Mouse (Mus musculus): ENCODE results near the gene Rab6b. TPM values are rescaled to one million over a fixed set of nuclear protein-coding genes. Genes with fewer than 3 reads are reported as not detected.

Gene Rab6b
- polyA plus RNA-seq, 1 experiment from 2014 or later: 2.1 TPM

DNA sequence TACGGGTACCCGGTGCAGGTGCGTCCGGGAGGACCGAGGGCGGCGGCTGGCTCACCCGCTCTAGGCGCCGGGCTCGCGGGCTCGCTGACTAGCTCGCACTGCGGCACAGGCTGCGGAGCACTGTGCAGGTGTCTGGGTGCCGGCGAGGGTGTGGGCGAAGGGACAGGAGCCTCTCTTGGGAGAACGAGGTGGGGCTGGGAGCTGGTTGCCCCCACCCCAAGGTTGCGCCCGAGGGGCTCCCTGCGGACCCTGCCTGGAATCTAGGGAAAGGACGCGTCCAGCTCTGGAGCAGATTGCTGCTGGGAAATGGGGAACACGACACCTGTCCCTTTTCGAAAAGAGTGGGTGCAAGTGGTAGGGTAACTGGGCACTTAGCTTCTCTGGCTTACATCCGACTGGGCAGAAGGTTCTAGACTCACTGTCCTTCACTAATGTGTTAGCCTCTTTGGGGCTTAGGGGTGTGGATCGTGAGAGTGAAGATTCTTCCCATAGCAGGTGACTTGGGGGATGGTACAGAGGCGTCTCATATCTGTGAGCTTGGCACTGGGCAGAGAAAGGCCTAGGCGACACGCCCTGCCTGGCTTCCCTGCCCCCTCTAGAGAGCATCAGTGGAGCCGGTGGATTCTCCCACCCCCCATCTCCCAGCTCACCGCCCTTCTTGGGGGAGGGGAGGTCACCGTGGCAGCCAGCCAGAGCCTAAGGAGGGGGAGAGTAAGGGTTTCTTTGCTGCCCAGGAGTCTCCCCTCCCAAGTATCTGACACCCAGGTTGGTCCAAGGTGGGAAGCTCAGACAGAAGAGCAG is 1.1 kb downstream of the Rab6b start:
- peaks cover 39% of the 10 kb centered on the region for H3K4me1 ChIP-seq
- peak overlapping the region; percentile 81; the same call in 1 of the 2 replicates for H3K27ac ChIP-seq

DNA sequence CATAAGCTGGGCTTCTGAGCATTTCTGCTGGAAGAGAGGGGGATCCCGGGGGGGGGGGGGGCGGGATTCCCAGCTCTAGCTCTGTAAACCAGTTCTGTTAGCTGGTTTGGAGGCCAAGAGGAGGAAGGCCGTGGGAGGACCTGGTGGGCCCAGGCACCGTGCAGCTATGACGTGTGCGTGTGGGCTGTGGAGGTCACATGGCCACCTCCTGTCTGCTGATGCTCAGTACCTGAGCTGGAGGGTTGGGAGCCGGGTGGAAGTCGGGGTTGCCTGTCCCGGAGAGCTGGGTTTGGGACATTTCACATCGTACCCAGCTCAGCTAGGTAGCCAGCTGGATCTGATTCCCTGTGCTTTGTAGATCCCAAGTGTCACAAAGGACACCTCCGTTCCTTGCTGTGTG is 1.8 kb downstream of the Rab6b start:
- Histone ChIP-seq H3K4me1 (peaks cover 39% of the 10 kb centered on the region), H3K4me3 (peak overlapping the region; percentile 72; the same call in 1 of the 2 replicates), H3K9me3 (replicated peaks) (no peaks in the 10 kb centered on the region), H3K27ac (no peak overlapping the region), H3K36me3 (no peaks in the 10 kb centered on the region), H3K27me3 (ENCODE audit: low read depth, poor library complexity, severe bottlenecking) (peaks cover 70% of the 10 kb centered on the region)
- WGBS: 23% methylated on average over 11 of the region's 11 CpGs
- DNase-seq (ENCODE audit: low spot score): no peak

More for the DNA sequence above, 1.1 kb downstream of the Rab6b start:
- Histone ChIP-seq H3K27me3 (ENCODE audit: low read depth, poor library complexity, severe bottlenecking) (peaks cover 70% of the 10 kb centered on the region), H3K4me3 (peak overlapping the region; percentile 72), H3K9me3 (replicated peaks) (no peaks in the 10 kb centered on the region), H3K36me3 (no peaks in the 10 kb centered on the region)
- peak; percentile 60 for DNase-seq (ENCODE audit: low spot score)
- WGBS: 1% methylated on average over 35 of the region's 35 CpGs

DNA sequence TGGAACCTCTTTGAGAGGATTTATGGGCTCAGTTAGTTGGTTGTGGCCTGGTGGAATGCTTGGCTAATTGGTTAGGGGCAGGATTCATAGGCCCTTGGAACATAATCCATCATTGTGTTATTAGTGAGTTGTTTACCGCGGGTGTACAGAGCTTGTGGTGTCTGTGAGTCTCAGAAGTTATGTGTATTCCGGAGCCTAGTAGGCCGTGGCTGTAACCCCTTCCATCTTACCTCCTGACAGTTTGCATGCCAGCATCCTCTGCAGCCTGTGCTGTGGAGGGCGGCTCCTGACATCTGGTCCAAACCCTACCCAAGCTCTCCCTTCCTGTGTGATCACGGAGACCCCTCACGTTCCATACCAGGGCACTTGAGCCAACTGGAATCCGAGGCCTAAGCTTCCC is 2.7 kb downstream of the Rab6b start:
- peaks cover 69% of the 10 kb centered on the region for H3K27me3 ChIP-seq (ENCODE audit: low read depth, poor library complexity, severe bottlenecking)
- DNase-seq (ENCODE audit: low spot score): no peak
- H3K36me3 ChIP-seq: no peaks in the 10 kb centered on the region
- peaks cover 35% of the 10 kb centered on the region for H3K4me1 ChIP-seq
- WGBS: 54% methylated on average over 8 of the region's 8 CpGs
- no peak overlapping the region for H3K27ac ChIP-seq
- H3K9me3 ChIP-seq (replicated peaks): no peaks in the 10 kb centered on the region
- no peak overlapping the region for H3K4me3 ChIP-seq

DNA sequence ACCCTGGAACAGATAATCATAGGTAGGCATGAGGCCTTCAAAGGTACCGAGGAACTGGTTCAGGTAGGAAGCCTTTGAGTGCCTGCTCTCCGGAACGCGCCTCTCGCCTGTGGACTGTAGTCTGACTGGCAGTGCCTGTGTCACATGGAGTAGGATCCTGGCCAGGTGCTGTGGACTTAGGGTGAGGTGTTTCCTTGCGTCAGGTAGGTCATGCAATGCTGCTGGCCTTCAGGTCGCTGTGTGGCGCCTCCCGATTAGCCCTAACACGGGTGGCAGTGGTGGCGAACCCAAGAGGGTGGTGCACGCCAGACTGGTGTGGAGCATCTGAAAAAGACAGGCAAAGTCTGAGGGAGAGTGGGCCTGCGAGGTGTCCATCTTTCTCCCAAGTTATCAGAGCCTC is 3.3 kb downstream of the Rab6b start:
- H3K27me3 ChIP-seq (ENCODE audit: low read depth, poor library complexity, severe bottlenecking): peaks cover 64% of the 10 kb centered on the region
- H3K4me3 ChIP-seq: no peak overlapping the region
- no peak for DNase-seq (ENCODE audit: low spot score)
- no peaks in the 10 kb centered on the region for H3K9me3 ChIP-seq (replicated peaks)
- peaks cover 29% of the 10 kb centered on the region for H3K4me1 ChIP-seq
- H3K27ac ChIP-seq: no peak overlapping the region
- H3K36me3 ChIP-seq: no peaks in the 10 kb centered on the region
- WGBS: 92% methylated on average over 13 of the region's 13 CpGs

DNA sequence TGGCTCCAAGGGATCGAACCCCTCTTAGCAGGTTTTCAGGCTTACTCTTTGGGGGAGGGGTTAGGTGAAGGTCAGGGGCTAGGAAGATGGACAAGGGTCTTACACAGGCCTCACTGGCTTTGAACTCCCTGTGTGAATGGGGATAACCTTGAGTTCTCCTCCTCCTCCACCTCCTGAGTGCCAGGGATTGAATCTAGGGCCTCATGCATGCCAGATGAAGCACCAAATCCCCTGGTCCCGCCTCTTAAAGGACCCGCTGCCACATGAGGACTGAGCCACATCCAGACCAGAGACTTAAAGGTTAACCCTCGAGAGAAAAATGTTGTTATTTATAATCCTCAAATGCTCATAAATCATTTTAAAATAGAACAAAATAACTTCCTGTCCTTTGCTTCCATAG is 5.4 kb downstream of the Rab6b start:
- WGBS: 83% methylated on average over 4 of the region's 4 CpGs
- H3K4me3 ChIP-seq: no peak overlapping the region
- no peak overlapping the region for H3K27ac ChIP-seq
- DNase-seq (ENCODE audit: low spot score): no peak
- H3K9me3 ChIP-seq (replicated peaks): no peaks in the 10 kb centered on the region
- no peaks in the 10 kb centered on the region for H3K36me3 ChIP-seq
- peaks cover 43% of the 10 kb centered on the region for H3K27me3 ChIP-seq (ENCODE audit: low read depth, poor library complexity, severe bottlenecking)
- H3K4me1 ChIP-seq: peaks cover 15% of the 10 kb centered on the region

DNA sequence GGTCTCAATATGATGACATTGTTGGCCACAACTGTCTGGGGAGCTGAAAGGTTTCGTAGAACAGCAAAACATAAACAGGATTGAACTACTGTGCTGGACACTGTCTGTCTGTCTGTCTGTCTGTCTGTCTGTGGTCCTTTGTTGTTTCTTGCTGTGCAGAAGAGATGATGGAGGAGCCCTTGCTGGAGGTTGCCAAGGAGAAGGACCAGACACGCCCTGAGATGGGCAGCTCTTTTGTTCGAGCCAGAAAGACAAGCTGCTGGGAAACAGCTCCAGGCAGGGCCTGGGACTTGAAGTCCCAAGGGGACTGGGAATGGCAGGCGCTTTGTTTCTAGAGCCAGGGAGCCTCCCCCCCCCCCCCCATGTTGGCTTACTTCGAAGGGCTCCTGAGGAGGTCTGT is 5.9 kb downstream of the Rab6b start:
- no peak overlapping the region for H3K4me3 ChIP-seq
- H3K27ac ChIP-seq: no peak overlapping the region
- H3K4me1 ChIP-seq: peaks cover 9% of the 10 kb centered on the region
- WGBS: 80% methylated on average over 5 of the region's 5 CpGs
- no peaks in the 10 kb centered on the region for H3K9me3 ChIP-seq (replicated peaks)
- H3K36me3 ChIP-seq: no peaks in the 10 kb centered on the region
- H3K27me3 ChIP-seq (ENCODE audit: low read depth, poor library complexity, severe bottlenecking): peaks cover 38% of the 10 kb centered on the region
- no peak for DNase-seq (ENCODE audit: low spot score)

DNA sequence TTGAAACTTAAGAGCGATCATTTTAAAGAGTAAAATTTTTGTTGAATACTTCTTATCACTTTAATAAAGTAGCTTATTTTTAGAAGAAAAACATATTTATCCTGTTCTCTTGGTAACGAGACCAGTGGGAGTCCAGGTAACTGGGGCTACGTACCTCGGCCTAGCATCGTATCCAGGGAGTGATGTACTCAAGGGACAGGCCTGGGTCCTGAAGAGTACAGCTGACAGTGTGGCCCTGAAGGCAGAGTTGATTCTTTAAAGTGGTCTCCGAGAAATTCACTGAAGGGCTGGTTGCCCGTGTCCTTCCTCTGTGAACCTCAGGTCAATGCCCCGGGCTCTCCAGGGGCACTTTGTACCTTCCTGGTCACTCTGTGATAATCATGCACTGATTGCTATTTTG is 6.4 kb downstream of the Rab6b start:
- DNase-seq (ENCODE audit: low spot score): no peak
- Histone ChIP-seq H3K4me1 (peaks cover 5% of the 10 kb centered on the region), H3K36me3 (no peaks in the 10 kb centered on the region), H3K4me3 (no peak overlapping the region), H3K27me3 (ENCODE audit: low read depth, poor library complexity, severe bottlenecking) (peaks cover 33% of the 10 kb centered on the region), H3K27ac (no peak overlapping the region), H3K9me3 (replicated peaks) (no peaks in the 10 kb centered on the region)
- 92% methylated on average over 8 of the region's 8 CpGs for WGBS

DNA sequence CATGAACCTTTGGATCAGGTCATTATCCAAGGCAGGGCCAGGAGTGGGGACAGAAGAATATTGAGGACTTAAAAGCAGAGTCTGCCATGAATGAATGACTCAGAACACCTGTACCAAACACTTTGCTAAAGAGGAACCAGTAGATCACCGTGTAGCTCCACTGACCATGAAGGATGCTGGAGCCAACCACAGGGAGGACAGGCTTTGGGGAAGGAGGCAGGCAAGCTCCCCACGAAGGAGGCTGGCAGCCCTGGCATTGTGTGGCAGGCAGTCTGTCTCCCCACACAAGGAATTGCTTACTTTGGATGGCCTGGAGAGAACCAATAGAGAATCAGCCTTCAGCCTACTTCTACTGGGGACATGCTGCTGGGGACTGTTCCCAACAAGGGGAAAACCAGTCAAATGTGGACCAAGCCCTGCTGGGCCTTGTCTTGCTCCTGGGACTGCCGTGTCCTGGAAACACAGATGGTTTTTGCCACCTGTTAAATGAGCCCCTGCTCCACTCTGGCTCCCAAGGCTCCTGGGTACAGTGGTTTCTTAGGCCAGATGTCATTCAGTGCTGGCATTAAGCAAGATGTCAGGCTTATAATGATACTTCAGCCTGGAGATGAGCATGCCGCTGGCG is 7.2 kb downstream of the Rab6b start:
- 89% methylated on average over 5 of the region's 5 CpGs for WGBS
- peaks cover 25% of the 10 kb centered on the region for H3K27me3 ChIP-seq (ENCODE audit: low read depth, poor library complexity, severe bottlenecking)
- no peaks in the 10 kb centered on the region for H3K9me3 ChIP-seq (replicated peaks)
- H3K4me3 ChIP-seq: no peak overlapping the region
- H3K36me3 ChIP-seq: no peaks in the 10 kb centered on the region
- DNase-seq (ENCODE audit: low spot score): no peak
- no peaks in the 10 kb centered on the region for H3K4me1 ChIP-seq
- H3K27ac ChIP-seq: no peak overlapping the region

DNA sequence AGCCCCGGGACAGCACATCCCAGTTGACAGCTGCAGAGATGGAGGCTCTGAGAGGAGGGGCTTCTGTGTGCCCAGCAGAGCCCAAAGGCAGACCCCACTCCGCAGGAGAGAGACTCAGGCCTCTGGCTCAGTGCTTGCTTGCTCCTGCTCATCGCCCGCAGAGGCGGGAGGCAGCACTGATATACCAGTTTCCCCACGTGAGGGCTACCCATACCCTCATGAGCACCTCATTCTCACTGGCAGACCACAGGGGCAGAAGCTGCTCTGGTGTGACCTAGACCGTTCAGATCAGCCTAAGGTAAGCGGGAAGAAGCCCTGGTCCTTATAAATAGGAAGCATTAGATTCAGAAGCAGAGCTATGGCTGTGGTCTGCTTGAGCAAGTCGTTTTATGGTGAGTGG is 8.2 kb downstream of the Rab6b start:
- no peaks in the 10 kb centered on the region for H3K36me3 ChIP-seq
- DNase-seq (ENCODE audit: low spot score): no peak
- H3K9me3 ChIP-seq (replicated peaks): no peaks in the 10 kb centered on the region
- WGBS: 83% methylated on average over 9 of the region's 9 CpGs
- no peak overlapping the region for H3K4me3 ChIP-seq
- peaks cover 15% of the 10 kb centered on the region for H3K27me3 ChIP-seq (ENCODE audit: low read depth, poor library complexity, severe bottlenecking)
- no peaks in the 10 kb centered on the region for H3K4me1 ChIP-seq
- no peak overlapping the region; the same call in 1 of the 2 replicates for H3K27ac ChIP-seq

DNA sequence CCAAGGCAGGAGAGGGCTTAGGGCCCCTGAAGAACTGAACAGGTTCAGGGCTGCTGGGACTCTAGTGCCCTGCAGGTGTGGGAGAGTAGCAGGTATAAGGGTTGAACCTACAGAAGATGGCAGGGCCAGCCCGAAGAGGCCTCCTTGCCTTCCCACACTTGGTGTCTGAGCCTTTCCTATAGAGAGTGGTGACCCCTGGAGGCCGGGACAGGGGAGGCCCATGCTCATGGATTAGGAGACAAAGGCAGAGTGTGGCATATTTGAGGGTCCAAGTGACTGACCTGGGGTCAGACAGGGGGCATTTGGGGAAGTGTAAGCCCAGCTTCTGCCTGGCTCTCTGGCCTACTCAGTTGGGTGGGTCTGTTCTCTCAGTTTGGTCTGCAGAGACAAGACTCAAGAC is 8.6 kb downstream of the Rab6b start:
- no peak overlapping the region for H3K4me3 ChIP-seq
- no peaks in the 10 kb centered on the region for H3K9me3 ChIP-seq (replicated peaks)
- 0 out of 2 replicates have a peak overlapping the region, but pooled peaks have one; percentile 30 for H3K27ac ChIP-seq
- H3K4me1 ChIP-seq: no peaks in the 10 kb centered on the region
- peaks cover 10% of the 10 kb centered on the region for H3K27me3 ChIP-seq (ENCODE audit: low read depth, poor library complexity, severe bottlenecking)
- H3K36me3 ChIP-seq: no peaks in the 10 kb centered on the region
- no peak for DNase-seq (ENCODE audit: low spot score)
- WGBS: 47% methylated on average over 2 of the region's 2 CpGs

DNA sequence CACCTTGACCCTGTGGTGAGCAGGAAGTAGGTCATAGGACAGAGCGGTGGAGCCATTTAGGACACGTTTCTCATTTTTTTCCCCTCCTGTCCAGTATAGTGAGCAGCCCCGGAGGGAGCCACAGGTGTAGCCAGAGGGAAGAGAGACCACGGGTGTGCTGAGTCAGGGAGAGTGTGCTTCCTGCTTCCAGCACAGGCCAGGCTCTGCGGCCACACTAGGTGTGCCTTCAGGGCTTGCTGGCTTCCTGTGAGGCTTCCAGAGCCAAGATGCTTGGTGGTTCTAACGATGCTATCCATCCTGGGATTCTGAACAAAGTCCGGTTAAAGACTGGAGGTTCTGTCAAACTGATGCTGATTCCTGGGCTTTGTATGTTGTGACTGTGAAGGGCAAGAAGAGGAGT is 10.0 kb downstream of the Rab6b start:
- Histone ChIP-seq H3K27me3 (ENCODE audit: low read depth, poor library complexity, severe bottlenecking) (no peaks in the 10 kb centered on the region), H3K4me1 (no peaks in the 10 kb centered on the region), H3K9me3 (replicated peaks) (no peaks in the 10 kb centered on the region), H3K4me3 (no peak overlapping the region), H3K27ac (no peak overlapping the region), H3K36me3 (no peaks in the 10 kb centered on the region)
- WGBS: 83% methylated on average over 7 of the region's 7 CpGs
- no peak for DNase-seq (ENCODE audit: low spot score)

DNA sequence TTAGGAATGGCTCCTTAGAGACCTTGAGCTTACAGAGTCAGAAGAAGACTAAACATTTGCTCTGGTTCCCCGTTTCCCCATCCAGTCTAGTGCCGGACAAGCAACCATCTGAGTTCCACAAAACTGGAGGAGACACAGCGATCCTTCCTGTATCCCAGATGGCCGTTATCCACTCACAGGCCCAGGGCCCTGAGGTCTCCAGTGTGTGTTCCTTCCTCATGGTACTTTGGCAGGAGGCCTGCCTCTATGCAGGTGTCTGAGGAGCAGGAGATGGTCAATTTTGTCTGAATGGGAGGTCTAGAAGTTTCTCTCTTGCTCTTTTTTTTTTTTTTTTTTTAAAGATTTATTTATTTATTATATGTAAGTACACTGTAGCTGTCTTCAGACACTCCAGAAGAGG is 13.2 kb downstream of the Rab6b start:
- Histone ChIP-seq H3K36me3 (no peaks in the 10 kb centered on the region), H3K27me3 (ENCODE audit: low read depth, poor library complexity, severe bottlenecking) (no peaks in the 10 kb centered on the region), H3K9me3 (replicated peaks) (no peaks in the 10 kb centered on the region), H3K4me3 (no peak overlapping the region), H3K27ac (no peak overlapping the region), H3K4me1 (no peaks in the 10 kb centered on the region)
- WGBS: 94% methylated on average over 4 of the region's 4 CpGs
- DNase-seq (ENCODE audit: low spot score): no peak

DNA sequence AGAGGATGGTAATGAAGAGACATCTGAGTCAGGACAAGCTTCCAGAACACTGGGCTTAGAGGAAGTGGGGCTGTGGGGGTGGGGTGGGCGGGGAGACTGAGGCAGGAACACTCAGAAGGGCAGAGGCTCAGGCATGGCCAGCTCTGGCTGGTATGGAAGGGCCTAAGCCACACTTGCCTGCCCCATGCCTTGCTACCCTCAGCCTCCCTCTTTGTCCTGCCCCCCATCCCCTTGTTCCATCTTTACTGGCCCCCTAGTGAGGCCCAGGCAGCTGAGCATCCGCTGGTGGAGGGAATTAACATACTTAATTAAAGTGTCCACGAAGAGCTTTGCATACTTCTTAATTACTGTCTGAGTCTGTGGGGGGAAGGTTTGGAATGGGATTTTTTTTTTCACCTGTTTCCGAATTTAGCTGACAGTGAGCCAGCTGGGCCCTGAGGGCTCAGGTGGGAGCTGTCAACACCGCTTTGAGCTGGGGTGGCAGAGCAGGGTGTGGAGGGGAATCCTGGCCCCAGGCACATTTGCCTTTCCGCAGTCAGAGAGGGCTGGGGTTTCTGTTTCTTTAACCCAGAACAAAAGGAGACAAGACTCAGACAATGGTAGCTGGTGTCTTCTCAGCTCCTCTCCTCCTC is 22.0 kb downstream of the Rab6b start:
- Histone ChIP-seq H3K9me3 (replicated peaks) (no peaks in the 10 kb centered on the region), H3K4me1 (peaks cover 28% of the 10 kb centered on the region), H3K36me3 (no peaks in the 10 kb centered on the region), H3K27me3 (ENCODE audit: low read depth, poor library complexity, severe bottlenecking) (no peaks in the 10 kb centered on the region), H3K4me3 (no peak overlapping the region), H3K27ac (no peak overlapping the region)
- WGBS: 34% methylated on average over 6 of the region's 6 CpGs
- no peak for DNase-seq (ENCODE audit: low spot score)

All from limb, embryonic 10.5 days (tissue).